Mouse (Mus musculus) effector memory CD4-positive, alpha-beta T cell, adult 5 months (primary cell): ENCODE measurements around the gene Tmem139. TPM values are rescaled to one million over a fixed set of nuclear protein-coding genes. Genes with fewer than 3 reads are reported as not detected.

Experiments used
- polyA plus RNA-seq: library from polyadenylated mRNA; unstranded; fragments of 100-300 nt; shearing (Covaris generic); gene quantifications from one replicate; pipeline ENCODE4 v1.2.1, GENCODE M21; 2017

The Tmem139 gene
- not detected for polyA plus RNA-seq

DNA sequence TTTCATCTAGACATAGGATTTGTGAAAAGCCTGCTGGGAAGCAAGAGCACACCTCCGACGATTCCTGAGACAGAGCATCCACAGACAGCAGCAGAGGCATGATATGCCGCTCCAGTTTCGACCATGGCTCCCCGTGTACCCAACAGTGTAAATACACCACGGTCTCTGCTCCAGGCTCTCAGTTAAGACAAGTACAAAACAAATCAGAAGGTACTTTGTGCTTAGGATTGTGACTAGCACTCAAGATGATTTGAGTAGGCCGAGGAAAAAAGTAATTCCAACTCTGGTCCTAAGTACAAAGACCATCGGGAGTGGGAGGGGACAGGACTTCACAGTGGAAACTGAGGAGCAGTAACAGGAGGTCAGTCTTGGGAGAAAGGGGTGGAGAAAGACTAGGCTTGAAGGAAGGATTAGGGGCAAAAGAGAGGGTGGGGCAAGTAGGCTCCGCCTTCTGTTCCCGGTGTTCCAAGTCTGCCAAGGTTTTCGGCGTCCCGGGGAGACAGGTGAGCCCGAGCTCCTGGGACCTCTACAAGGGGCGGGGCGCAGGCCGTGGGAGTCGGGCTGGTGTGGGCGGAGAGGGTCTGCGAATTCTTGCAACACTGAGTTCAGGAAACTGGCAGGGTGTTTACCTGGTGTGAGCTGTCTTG lies at the start of gene Tmem139:
TSS of gene Tmem139 (plus strand) at position 447 of the 647 bp plus-strand sequence.

GRCm38 (mm10) chr6:42215028-42215427 lies 46.7 kb upstream of the Tmem139 start, which contains the start of gene Tas2r144:
Gene Tas2r144 (plus strand): TSS chr6:42215328.

DNA sequence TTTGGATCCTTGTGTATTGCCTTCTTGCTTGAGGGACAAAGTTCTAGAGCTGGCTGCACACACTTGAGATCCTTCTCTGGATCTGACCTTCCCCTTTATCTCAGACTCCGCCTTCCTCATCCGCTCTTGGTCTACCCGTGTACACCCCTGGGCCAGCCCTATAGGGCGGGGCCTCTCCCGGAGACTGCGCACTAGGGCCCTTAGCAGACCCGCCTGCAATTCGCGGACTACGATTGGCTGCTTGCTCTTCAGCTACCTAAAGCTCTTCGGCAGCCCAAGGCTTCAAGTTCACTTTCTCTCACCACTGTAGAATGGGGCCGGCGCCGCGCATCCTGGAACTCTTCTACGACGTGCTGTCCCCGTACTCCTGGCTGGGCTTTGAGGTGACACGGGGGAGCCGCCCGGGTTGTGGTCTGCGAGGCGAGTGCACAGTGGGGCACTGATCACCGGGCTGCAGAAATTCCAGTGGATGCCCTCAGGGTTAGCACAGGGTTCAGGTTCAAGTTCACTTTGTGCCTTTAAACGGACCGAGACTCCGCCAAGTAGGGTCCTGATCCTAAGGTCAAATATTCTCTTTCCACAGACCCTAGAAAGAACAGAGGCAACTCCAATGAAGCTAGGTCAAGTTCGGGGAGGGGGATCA lies 15.9 kb upstream of the Tmem139 start, which contains the start of gene Gstk1:
TSS of gene Gstk1 (plus strand) at position 225 of the 643 bp plus-strand sequence.

DNA sequence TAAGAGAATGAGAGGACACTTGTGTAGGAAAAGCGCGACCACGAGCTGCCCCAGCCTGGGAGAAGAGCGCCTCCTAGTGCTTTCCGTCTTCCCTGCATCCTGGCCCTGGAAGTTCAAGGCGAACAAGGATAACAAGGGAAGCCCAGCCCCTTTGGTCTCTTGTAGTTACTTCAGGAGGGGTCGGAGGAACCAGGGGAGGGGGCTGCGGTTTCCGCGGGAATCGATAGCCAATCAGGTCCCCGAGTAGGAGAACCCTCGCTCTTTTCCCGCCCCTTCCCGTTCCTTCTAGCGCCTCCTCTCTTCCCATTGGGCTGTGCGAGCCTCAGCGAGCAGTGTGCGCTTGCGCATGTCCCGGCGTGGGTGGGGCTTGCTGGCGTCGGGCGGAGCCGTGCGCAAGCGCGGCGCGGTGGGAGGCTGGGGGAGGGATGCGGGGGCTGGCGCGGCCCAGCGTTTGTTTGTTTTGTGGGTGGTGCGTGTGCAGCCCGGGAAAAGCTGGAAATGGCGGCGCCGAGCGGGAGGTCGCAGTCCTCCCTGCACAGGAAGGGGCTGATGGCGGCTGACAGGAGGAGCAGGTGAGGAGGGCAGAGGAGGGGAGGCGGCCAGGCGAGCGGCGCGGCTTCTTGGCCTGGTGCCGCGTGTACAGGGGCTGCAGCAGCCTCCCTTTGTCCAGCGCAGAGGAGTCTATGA lies 3.0 kb downstream of the Tmem139 start, which contains the start of gene Casp2:
TSS of gene Casp2 (plus strand) at position 360 of the 687 bp plus-strand sequence.

DNA sequence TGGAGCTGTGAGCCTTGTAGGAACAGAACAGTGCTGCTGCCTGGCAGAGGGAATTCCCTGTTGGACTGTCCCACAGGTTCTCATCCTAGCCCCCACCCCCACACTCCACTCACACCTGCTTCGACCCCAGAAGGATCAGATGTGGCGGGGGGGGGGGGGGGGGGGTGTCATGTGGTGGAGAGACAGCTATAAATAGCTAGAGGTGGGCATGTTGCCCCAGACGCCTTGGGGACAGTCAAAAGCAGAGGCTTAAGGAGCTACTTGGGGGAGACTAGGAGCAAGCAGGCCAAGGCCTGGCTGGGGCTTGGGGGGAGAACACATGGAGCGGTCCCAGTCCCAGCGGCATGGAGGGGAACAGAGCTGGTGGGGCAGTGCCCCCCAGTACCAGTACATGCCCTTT lies 24.7 kb downstream of the Tmem139 start, which contains the start of gene Clcn1:
TSS of gene Clcn1 (plus strand) at position 238 of the 400 bp plus-strand sequence.

Other genes starting within 250 kb of the Tmem139 start
- gene Sva, start 223.6 kb upstream of the Tmem139 start, polyA plus RNA-seq: not detected
- gene Tas2r139, start 121.0 kb upstream of the Tmem139 start, polyA plus RNA-seq: not detected
- not detected for gene Tas2r144, start 46.6 kb upstream of the Tmem139 start, polyA plus RNA-seq
- 7.0 TPM for gene Gstk1, start 16.0 kb upstream of the Tmem139 start, polyA plus RNA-seq
- gene Casp2, start 3.0 kb downstream of the Tmem139 start, polyA plus RNA-seq: 32.3 TPM
- not detected for gene Clcn1, start 24.7 kb downstream of the Tmem139 start, polyA plus RNA-seq
- gene Fam131b, start 62.7 kb downstream of the Tmem139 start, polyA plus RNA-seq: not detected
- gene Zyx, start 87.7 kb downstream of the Tmem139 start, polyA plus RNA-seq: 136 TPM
- gene Epha1, start 111.3 kb downstream of the Tmem139 start, polyA plus RNA-seq: 0.30 TPM
- not detected for gene Tas2r143, start 138.3 kb downstream of the Tmem139 start, polyA plus RNA-seq
- gene Tas2r135, start 143.5 kb downstream of the Tmem139 start, polyA plus RNA-seq: not detected
- not detected for gene Tas2r126, start 172.6 kb downstream of the Tmem139 start, polyA plus RNA-seq
- not detected for gene Olfr458, start 203.2 kb downstream of the Tmem139 start, polyA plus RNA-seq
- 0.22 TPM for gene Olfr457, start 214.4 kb downstream of the Tmem139 start, polyA plus RNA-seq
- not detected for gene Olfr456, start 225.2 kb downstream of the Tmem139 start, polyA plus RNA-seq